27 mouse cellular contexts compared by ENCODE assay signal in genomic region chr15:70764513-70764912, GRCm38 (mm10).
"Had no signal": no experiment of that assay in that cellular context is flagged by ENCODE, and none has a peak within 500 bp of the region (broad histone marks: within the 10 kb centered on the region; RNA-seq: fewer than 3 reads in every experiment).

No protein-coding gene starts in this region.

- H3K9ac ChIP-seq: heart, embryonic 12.5 days; hindbrain, embryonic 12.5 days; hindbrain, embryonic 14.5 days; intestine, embryonic 15.5 days; kidney, embryonic 15.5 days; limb, embryonic 12.5 days had no signal

- H3K27me3 ChIP-seq: heart, embryonic 12.5 days; hindbrain, embryonic 12.5 days; intestine, embryonic 15.5 days; kidney, embryonic 15.5 days; limb, embryonic 12.5 days had no signal

- H3K27ac ChIP-seq: gastrocnemius, adult 2 months; heart, embryonic 10.5 days; hindbrain, embryonic 10.5 days; hindbrain, embryonic 12.5 days; hindbrain, embryonic 14.5 days; intestine, embryonic 15.5 days; kidney, embryonic 15.5 days; layer of hippocampus, adult 2 months; left cerebral cortex, adult 2 months; limb, embryonic 10.5 days; limb, embryonic 12.5 days had no signal

- DNase-seq: gastrocnemius, adult 2 months; gastrocnemius, postnatal 10 days; gastrocnemius, postnatal 25 days; heart, adult 18-20 months; heart, postnatal 10 days; heart, postnatal 4 days; kidney, adult 18-20 months; kidney, adult 8-10 months; kidney, postnatal 10 days; kidney, postnatal 25 days; kidney, postnatal 4 days; liver had no signal

- ATAC-seq: hindbrain, embryonic 16.5 days; inflammation-experienced regulatory T-cells, adult 6 months; intestine, embryonic 15.5 days; intestine, postnatal 0 days had no signal

- H3K4me2 ChIP-seq: heart, embryonic 12.5 days; hindbrain, embryonic 12.5 days; hindbrain, embryonic 14.5 days; intestine, embryonic 15.5 days; kidney, embryonic 15.5 days; limb, embryonic 12.5 days; liver, embryonic 11.5 days had no signal

- H3K36me3 ChIP-seq: heart, embryonic 10.5 days; heart, embryonic 12.5 days; hindbrain, embryonic 10.5 days; hindbrain, embryonic 12.5 days; intestine, embryonic 15.5 days; kidney, embryonic 15.5 days; limb, embryonic 10.5 days; limb, embryonic 12.5 days had no signal

- H3K4me1 ChIP-seq: heart, embryonic 10.5 days; heart, embryonic 12.5 days; hindbrain, embryonic 10.5 days; hindbrain, embryonic 12.5 days; intestine, embryonic 15.5 days; kidney, embryonic 15.5 days; limb, embryonic 10.5 days; limb, embryonic 12.5 days had no signal

- H3K4me3 ChIP-seq: gastrocnemius, adult 2 months; heart, embryonic 10.5 days; heart, embryonic 12.5 days; hindbrain, embryonic 10.5 days; hindbrain, embryonic 12.5 days; intestine, embryonic 15.5 days; kidney, embryonic 15.5 days; layer of hippocampus, adult 2 months; left cerebral cortex, adult 2 months; limb, embryonic 10.5 days; limb, embryonic 12.5 days had no signal

- H3K9me3 ChIP-seq: heart, embryonic 10.5 days; hindbrain, embryonic 12.5 days; intestine, embryonic 15.5 days; kidney, embryonic 15.5 days; limb, embryonic 10.5 days; limb, embryonic 12.5 days had no signal
